Mouse (Mus musculus): ENCODE results near the gene Art4. TPM values are rescaled to one million over a fixed set of nuclear protein-coding genes. Genes with fewer than 3 reads are reported as not detected.

Gene Art4
- total RNA-seq, 2 experiments from 2014 or later, result not detected

GRCm38 (mm10) chr6:136801274-136801673, 56.3 kb downstream of the Art4 start:
- DNase-seq (ENCODE audit: low spot score in 2 of 2), result no peak

- no peak for DNase-seq (ENCODE audit: low spot score in 2 of 2)
Measured at GRCm38 (mm10) chr6:136800710-136801109, 56.8 kb downstream of the Art4 start.

Small RNAs within 50 kb of the gene (microRNA-seq; reads per million reads assigned to microRNA genes)
- gene Gm44364, result 0 reads per million in 2 experiments

Other genes with a start within 250 kb of the Art4 start
- gene Plbd1, start 195.8 kb downstream of the Art4 start, total RNA-seq (2021), result under 1 TPM; 0.16 to 0.65 TPM
- gene Gucy2c, start 76.0 kb downstream of the Art4 start, total RNA-seq (2021), result under 1 TPM; 0.26 to 0.47 TPM
- 10 to 100 TPM; 11.3 to 13.2 TPM for gene Hist4h4, start 53.3 kb downstream of the Art4 start, total RNA-seq (2021)
- gene H2afj, start 49.5 kb downstream of the Art4 start, total RNA-seq (2021), result 10 to 100 TPM; 50.9 to 57.0 TPM
- gene BC049715, start 30.1 kb downstream of the Art4 start, total RNA-seq (2021), result 1 to 10 TPM; 2.3 to 2.8 TPM
- 100 to 1,000 TPM; 109 to 111 TPM for gene Wbp11, start 29.5 kb downstream of the Art4 start, total RNA-seq (2021)
- 1 to 10 TPM; 4.9 to 5.3 TPM for gene Smco3, start 22.3 kb downstream of the Art4 start, total RNA-seq (2021)
- gene Mgp, start 18.1 kb upstream of the Art4 start, total RNA-seq (2021), result 10 to 100 TPM; 43.3 to 51.2 TPM
- not detected for gene Erp27, start 64.4 kb upstream of the Art4 start, total RNA-seq (2021)
- gene Pde6h, start 66.1 kb upstream of the Art4 start, total RNA-seq (2021), result 1 to 10 TPM in 1 of 2 experiments, under 1 TPM in 1; 0.82 to 1.1 TPM
- gene Arhgdib, start 84.2 kb upstream of the Art4 start, total RNA-seq (2021), result 10 to 100 TPM; 10.9 to 13.3 TPM